Mouse (Mus musculus): Measurements from ENCODE around the gene Zfp663.

The Zfp663 gene

GRCm38 (mm10) chr2:165370348-165370747 is 1.8 kb upstream of the Zfp663 start:
- DNase-seq (ENCODE audit: low read depth, low spot score), result no peak

DNA sequence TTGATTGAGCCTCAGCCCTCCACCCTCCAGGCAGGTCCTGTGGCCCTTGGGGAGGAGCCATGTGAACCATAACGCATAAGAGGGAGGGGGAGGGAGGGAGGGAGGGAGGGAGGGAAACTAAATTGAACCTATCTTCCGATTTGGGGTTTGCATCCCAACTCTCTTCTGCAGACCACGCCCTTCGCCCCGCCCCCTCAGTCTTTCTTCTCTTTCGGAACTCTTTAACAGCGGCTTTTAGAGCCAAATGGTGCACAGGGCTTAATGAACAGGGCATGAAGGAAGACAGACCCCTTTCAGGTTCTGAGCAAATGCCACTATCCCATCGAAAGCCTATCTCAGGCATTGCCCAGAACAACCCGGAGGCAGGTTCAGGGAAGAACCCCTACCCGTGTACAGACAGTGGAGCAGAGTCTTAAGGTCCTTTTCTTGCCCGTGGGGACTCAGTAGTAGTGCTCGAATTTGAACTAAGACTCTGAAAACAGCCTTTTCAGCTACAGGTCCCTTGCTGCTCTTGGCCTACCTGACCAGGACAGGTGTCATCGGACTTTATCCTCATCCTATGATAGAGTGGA is 575 bp downstream of the Zfp663 start:
- DNase-seq (ENCODE audit: low read depth, low spot score), result no peak

- DNase-seq (ENCODE audit: low read depth, low spot score), result peak; percentile 4
Measured at GRCm38 (mm10) chr2:165367047-165367520, 1.4 kb downstream of the Zfp663 start.

DNA sequence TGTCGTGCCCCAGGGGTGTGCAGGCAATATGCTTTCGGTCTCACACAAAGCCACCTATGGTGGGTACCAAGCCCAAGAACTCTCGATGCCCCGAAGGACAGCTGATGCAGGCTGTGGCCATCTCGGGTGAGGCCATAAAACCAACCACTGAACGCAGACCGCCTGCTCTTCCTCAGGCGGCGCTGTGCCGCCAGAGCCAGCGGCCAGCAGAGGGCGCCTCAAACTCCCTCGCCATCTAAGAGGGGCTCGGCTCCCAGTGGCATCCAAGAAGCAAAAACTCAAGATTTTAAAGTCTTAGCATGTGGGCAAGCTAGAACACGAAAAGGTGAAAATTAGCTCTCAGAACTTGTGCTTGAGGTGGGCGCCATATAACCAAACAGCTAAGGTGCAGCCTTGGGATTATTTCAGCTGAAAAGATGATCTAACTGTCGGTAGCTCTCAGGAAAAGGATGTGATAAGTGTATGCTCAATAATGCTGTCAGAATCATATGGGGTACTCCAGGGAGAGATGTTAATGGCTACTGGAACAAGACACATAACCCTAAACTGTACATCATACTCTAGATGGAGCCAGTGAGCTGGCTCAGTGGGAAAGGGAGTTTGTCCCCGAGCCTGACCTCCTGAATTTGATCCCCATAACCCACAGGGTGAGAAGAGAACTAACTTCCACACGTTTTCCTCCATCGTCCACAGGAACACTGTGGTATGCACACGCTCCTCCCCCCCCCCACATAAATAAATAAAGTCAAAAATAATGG is 4.0 kb downstream of the Zfp663 start:
- no peak for DNase-seq (ENCODE audit: low read depth, low spot score)

- no peak for DNase-seq (ENCODE audit: low read depth, low spot score)
Measured at GRCm38 (mm10) chr2:165363282-165363681, 5.2 kb downstream of the Zfp663 start.

- peak; percentile 43 for DNase-seq (ENCODE audit: low read depth, low spot score)
Measured at GRCm38 (mm10) chr2:165360861-165361260, 7.7 kb downstream of the Zfp663 start.

DNA sequence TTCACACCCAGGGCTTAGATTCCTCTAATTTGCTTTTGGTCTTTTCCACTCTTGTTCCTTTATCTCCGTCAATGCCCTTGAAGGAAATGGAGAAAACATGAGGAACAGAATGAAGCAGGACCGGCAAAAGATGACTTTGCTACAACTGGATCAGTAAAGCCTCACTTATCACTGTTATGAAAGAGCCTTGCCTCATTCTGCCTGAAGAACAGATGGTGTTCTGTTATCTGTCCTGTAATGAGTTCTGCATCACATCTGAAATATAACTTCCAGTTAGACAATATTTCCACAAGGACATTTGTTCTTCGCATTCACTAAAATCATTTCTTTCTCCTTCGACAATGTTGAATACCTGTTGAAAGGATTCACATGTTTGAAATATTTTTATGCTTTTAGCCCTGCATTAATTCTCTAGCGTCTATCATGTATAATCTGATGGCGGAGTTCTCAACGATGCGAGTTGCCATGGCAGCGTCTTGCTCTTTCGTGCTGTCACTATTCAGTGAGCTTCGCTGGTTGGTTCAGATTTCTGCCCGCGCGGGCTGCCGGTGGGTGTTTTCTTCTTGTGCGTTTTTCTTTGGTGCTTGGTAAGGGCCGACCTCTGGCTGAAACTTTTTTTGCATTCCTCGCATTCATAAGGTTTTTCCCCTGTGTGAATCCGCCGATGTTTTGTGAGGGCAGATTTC is 16.6 kb downstream of the Zfp663 start:
- no peak for DNase-seq (ENCODE audit: low read depth, low spot score)

DNA sequence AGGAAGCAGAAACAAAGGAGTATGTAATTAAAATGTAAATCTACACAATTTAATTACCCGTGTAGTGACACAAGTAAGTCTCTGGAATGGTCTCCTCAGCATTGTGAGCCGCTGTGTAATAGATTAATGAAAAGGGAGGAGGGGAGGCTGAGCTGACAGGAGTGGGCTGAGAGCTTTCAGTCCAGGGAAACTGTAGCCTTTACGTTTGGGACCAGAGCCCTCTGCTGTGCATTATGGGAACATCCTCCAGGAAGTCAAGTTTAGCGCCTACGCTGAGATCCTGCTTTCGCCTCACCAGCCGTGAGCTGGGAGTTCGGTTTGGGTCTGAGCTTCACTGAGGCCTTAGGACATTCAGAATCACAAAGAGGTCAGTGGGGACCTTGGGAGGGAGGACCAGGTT is 19.1 kb downstream of the Zfp663 start:
- DNase-seq (ENCODE audit: low read depth, low spot score), result no peak

- DNase-seq (ENCODE audit: low read depth, low spot score), result no peak
Measured at GRCm38 (mm10) chr2:165346180-165346579, 22.3 kb downstream of the Zfp663 start.

GRCm38 (mm10) chr2:165337191-165337590 is 31.3 kb downstream of the Zfp663 start:
- DNase-seq (ENCODE audit: low read depth, low spot score), result no peak

DNA sequence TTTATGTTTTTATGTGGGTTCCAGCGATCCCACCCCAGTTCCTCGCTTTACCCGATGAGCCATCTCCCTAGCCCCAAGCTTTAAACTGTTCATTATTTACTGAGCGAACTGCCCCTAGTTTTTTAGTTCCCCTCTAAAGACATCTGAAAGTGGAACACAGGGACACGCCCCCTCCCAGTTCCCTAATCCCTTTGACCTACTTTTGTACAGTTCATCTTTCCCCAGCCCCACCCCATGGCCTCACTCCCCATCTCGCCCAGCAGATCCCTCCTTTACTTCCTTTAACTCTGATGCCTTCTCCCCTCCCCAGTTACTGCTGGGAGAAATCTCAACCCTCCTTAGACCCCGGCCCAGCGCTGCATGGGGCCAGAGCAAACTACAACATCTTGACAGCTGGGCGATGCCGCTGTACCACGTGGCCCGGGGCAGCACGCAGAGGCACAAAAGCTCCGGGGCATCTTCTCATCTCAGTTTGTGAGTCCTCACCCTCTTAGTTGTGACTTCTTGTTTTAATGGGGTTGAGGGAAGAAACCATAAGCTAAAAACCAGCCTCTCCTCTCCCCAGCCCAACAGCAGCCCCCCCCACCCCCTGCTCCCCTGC is 35.8 kb downstream of the Zfp663 start:
- DNase-seq (ENCODE audit: low read depth, low spot score), result no peak

DNA sequence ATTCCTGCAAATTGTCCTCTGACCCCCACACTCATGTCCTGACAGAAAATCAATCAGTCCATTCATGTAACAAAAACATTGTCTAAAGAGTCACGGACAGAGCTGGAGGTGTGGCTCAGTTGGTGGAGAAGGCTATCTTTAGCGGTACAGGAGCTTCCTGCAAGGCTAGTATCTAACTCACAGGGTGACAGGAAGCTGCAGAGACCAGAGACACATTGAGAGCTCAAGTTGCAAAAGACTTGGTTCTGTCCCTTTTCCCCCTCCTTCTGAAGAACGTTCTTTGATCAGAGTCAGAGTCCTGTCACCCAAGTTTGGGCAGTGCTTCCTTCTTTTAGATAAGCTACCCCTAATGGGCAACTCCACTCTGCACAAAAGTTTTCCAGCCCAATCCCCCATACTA is 38.8 kb downstream of the Zfp663 start:
- DNase-seq (ENCODE audit: low read depth, low spot score), result no peak

- DNase-seq (ENCODE audit: low read depth, low spot score), result no peak
Measured at GRCm38 (mm10) chr2:165328746-165329145, 39.8 kb downstream of the Zfp663 start.

- no peak for DNase-seq (ENCODE audit: low read depth, low spot score)
Measured at GRCm38 (mm10) chr2:165327386-165327785, 41.1 kb downstream of the Zfp663 start.

DNA sequence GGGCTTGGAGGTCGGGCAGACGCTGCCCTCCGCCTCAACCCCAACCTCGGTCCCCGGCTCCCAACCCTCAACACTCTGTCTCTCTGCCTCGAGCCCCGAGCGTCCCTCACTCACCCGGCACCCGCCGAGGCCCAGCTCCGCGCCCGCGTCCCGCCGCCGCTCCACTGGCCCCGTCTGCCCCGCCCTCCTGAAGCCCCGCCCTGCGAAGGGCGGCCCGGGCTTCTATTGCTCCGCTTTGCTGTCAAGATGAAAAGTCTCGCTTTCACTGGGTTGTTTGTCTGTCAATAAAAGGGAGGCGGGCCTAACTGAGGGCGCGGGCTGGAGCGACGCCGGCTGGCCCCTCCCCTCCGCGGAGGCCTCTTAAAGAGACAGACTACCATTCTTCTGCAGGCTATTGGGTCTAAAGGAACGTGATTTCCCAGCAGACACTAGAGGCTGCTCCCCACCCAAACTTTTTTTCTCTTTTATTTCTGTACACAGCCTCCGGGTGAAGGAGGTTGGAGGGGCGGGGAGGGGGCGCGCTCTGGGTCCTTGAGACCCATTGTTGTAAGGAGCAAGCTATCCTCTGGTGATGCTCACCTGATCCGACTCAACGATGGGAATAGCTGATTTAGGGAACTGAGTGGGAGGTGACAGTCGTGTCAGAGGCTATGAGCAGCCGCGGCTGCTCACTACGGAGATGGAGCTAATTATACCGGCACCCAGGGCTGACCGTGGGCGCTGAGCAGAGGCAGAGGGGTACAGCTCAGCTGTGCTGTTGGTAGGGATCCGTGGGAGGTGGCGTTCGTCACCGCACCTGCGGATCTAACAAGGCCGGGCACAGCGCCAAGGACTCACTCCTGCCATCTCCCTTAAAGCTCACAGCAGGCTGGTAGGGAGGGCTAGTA is 42.0 kb downstream of the Zfp663 start, which contains the start of gene Elmo2:
TSS of gene Elmo2 (minus strand) at position 176 of the 887 bp plus-strand sequence.
- DNase-seq (ENCODE audit: low read depth, low spot score), result peak; percentile 94

DNA sequence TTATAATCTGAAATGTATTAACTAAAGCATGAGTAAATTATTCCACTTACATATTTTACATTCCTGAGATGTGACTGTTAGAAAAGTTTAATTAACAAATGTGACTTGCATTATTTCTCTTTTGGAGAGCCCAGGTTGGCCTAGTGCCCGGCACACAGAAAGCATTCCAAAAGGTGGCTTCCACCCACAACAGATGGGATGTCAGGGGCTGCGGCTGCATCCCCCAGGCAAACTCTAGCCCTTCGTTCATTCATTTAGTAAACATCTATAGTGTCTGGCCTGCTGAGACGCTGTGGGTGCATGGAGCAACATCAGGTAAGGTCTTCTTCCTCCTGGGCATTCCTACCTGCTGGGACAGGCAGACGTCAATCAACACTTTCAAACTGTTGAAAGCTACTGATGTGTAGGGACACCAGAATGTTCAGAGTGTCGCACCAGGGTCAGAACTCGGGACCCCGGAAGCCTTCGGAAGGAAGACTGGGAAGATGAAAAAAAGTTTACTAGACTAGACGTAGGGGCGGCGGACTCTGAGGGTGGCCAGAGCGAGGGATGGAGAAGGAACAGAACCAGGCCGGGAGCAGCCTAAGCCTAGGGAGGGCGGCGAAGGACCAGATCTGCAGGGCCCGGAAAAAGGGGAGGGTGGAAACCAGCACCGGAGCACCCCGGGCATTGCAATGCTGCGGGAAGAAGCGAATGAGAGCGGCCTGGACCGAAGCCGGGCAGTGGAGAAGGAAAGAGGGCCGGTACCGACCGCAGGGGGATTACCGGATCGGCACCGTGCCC is 42.8 kb downstream of the Zfp663 start:
- no peak for DNase-seq (ENCODE audit: low read depth, low spot score)

DNA sequence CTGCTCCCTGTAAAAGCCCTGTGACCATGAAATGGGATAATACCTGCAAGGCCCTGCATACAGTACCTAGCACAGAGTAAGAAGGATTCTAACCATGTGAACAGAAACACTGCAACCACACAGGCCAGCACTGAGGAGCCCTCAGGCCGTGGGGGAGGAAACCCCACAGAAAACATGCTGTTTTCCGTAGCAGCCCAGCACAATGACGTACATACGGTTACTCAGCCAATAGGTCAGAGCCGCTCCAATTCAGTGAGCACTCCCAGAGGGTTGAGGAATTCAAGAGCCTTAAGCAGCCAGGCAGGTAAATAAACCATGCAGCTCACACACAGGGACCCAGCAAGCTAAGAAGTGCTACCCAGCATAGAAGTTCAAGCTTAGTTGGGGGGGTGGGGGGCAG is 44.6 kb downstream of the Zfp663 start:
- no peak for DNase-seq (ENCODE audit: low read depth, low spot score)

DNA sequence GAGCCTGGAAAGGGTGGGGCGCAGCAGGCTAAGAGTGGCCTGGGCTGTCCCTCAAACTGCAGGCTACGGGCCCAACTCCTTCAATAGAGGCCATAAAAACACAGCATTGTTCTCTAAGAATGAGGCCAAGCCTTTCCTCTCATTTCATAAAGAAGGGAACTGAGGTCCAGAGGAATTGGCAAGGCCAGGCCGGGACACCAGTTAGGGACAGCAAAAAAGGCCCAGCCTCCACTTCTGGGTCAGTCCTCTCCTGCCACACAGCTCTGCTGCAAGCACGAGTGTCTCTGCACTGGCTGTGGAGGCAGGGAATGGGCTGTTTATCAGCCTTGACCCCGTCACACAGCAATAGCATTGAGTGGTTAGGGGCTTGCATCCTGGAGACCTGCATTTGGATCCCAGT is 45.0 kb downstream of the Zfp663 start:
- no peak for DNase-seq (ENCODE audit: low read depth, low spot score)

GRCm38 (mm10) chr2:165321981-165322735 is 46.4 kb downstream of the Zfp663 start:
- no peak for DNase-seq (ENCODE audit: low read depth, low spot score)
